Mouse (Mus musculus) forebrain, embryonic 15.5 days (tissue): ENCODE measurements around the gene Safb2. TPM values are rescaled to one million over a fixed set of nuclear protein-coding genes. Genes with fewer than 3 reads are reported as not detected.

Experiments used
- ATAC-seq: fragments of 200-750 bp; cut with Nextera tagmentation; replicated peaks from 2 replicates; pipeline ENCODE4 v1.8.0; 2017; ENCODE audit warnings: mild to moderate bottlenecking, moderate TSS enrichment, moderate library complexity
- H3K27ac ChIP-seq: fragments of 300-500 bp; sonication (generic); replicated peaks from 2 replicates; pipeline ENCODE4 v1.5.1; 2015; ENCODE audit warnings: mild to moderate bottlenecking, inconsistent platforms
- H3K27me3 ChIP-seq: fragments of 300-500 bp; sonication (generic); 2 replicates; pipeline ENCODE4 v1.6.1; 2015; ENCODE audit warnings: inconsistent platforms
- H3K36me3 ChIP-seq: fragments of 300-500 bp; sonication (generic); 2 replicates; pipeline ENCODE4 v1.6.1; 2015; ENCODE audit warnings: mild to moderate bottlenecking, inconsistent platforms
- H3K4me1 ChIP-seq: fragments of 300-500 bp; sonication (generic); 2 replicates; pipeline ENCODE4 v1.6.1; 2015; ENCODE audit warnings: inconsistent platforms
- H3K4me2 ChIP-seq: fragments of 300-500 bp; sonication (generic); replicated peaks from 2 replicates; pipeline ENCODE4 v1.6.1; 2015; ENCODE audit warnings: mild to moderate bottlenecking, inconsistent platforms
- H3K4me3 ChIP-seq: fragments of 300-500 bp; sonication (generic); 2 replicates; pipeline ENCODE4 v1.5.1; 2015; ENCODE audit warnings: mild to moderate bottlenecking, inconsistent platforms
- H3K9ac ChIP-seq: fragments of 300-500 bp; sonication (generic); replicated peaks from 2 replicates; pipeline ENCODE4 v1.6.1; 2015; ENCODE audit warnings: mild to moderate bottlenecking, inconsistent platforms
- H3K9me3 ChIP-seq: fragments of 300-500 bp; sonication (generic); 2 replicates; pipeline ENCODE4 v1.6.1; 2016; ENCODE audit warnings: inconsistent platforms
- WGBS: fragments of 180-500 bp; shearing (Covaris S2); methylation state at CpG from one replicate; pipeline ENCODE4 v1.1.7; 2015; ENCODE audit warnings: mixed read lengths; 5-methylcytosine and 5-hydroxymethylcytosine counted together
- polyA plus RNA-seq: library from polyadenylated mRNA; unstranded; fragments of >200 nt; fragmentation: Nextera tagmentation; extraction: Ambion mirVana; gene quantifications from 2 replicates; pipeline ENCODE4 v1.2.1, GENCODE M21; 2015

Safb2 gene
- polyA plus RNA-seq, 1 experiment from 2014 or later: 76.1 TPM

DNA sequence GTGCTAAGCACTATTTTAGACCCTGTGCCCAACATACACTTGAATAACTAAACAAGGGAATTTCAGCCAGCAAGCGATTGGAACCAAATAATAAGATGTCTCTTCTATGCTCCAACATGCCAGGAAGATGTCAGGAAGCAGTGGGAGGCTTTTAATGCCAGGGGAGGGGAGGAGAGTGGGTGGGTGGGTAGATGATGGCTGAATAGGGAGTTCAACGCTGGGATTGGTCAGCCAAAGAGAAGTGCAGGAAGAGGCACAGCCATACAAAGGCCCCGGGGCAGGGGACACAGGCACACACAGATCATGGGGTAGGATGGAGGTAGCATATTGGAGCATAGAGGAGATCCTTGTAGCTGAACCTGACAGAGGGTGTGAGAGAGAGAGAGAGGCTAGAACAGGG lies 47.5 kb downstream of the Safb2 start:
- no peak overlapping the region for H3K4me2 ChIP-seq
- H3K9me3 ChIP-seq: no peaks in the 10 kb centered on the region
- H3K9ac ChIP-seq: no peak overlapping the region
- peak; percentile 61 for ATAC-seq
- H3K4me1 ChIP-seq: peaks cover 32% of the 10 kb centered on the region
- H3K4me3 ChIP-seq: no peak overlapping the region
- H3K27ac ChIP-seq: peak overlapping the region; percentile 90
- no peaks in the 10 kb centered on the region for H3K36me3 ChIP-seq
- 20% methylated on average over 3 of the region's 3 CpGs for WGBS
- H3K27me3 ChIP-seq: no peaks in the 10 kb centered on the region

DNA sequence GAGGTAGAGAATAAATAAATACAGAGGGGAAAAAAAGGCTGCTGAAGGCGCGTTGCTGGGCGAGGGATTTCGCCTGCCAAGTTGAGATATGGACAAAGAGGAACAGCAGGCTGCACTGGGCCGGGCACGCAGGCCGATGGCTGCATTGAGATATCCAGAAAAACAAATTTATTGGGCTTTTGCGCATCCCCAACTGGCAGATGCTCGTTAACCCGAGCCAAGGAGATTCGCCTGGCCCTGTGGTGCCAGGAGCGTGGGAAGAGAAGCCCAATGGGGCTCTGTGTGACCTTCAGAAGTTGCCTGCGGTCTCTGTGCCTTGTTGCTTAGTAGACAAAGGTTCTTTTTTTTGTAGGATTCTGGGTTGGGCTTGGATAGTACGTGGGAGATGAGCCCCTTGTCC lies 48.2 kb downstream of the Safb2 start:
- no peak overlapping the region for H3K4me2 ChIP-seq
- H3K4me1 ChIP-seq: peaks cover 32% of the 10 kb centered on the region
- 17% methylated on average over 14 of the region's 14 CpGs for WGBS
- H3K9me3 ChIP-seq: no peaks in the 10 kb centered on the region
- H3K9ac ChIP-seq: no peak overlapping the region
- peak; percentile 27 for ATAC-seq
- H3K36me3 ChIP-seq: no peaks in the 10 kb centered on the region
- no peaks in the 10 kb centered on the region for H3K27me3 ChIP-seq
- H3K27ac ChIP-seq: peak overlapping the region; percentile 90
- no peak overlapping the region for H3K4me3 ChIP-seq

DNA sequence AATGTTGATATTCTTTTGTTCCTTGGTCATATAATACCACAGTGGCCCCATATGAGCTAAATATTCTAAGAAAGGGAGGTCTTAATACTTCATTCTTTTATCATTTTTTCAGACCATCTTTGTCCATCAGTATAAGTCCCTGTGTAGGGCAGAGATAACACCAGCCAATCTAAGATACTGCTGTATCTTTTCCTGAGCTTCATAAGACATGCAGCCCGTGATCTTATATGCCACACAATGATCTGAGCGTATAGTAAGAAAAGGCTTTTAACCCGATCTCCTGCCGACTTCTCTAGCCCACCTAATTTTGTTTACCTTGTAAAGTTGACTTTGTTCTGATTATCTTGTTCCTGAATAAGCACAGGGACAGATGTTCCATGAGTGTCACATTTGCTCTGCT lies 59.4 kb downstream of the Safb2 start:
- Histone ChIP-seq H3K27me3 (no peaks in the 10 kb centered on the region), H3K36me3 (no peaks in the 10 kb centered on the region), H3K4me2 (no peak overlapping the region), H3K27ac (no peak overlapping the region), H3K4me3 (no peak overlapping the region), H3K9ac (no peak overlapping the region), H3K9me3 (no peaks in the 10 kb centered on the region), H3K4me1 (no peaks in the 10 kb centered on the region)
- 83% methylated on average over 4 of the region's 4 CpGs for WGBS
- ATAC-seq: no peak

GRCm38 (mm10) chr17:56522744-56523143 lies 61.6 kb downstream of the Safb2 start:
- 35% methylated on average over 1 of the region's 1 CpGs for WGBS
- no peaks in the 10 kb centered on the region for H3K9me3 ChIP-seq
- no peak overlapping the region for H3K9ac ChIP-seq

GRCm38 (mm10) chr17:56515690-56516410 lies 68.5 kb downstream of the Safb2 start:
- ATAC-seq: peak; percentile 80
- Histone ChIP-seq H3K9ac (peak overlapping the region; percentile 21; the same call in 1 of the 2 replicates), H3K36me3 (no peaks in the 10 kb centered on the region), H3K4me3 (no peak overlapping the region), H3K9me3 (no peaks in the 10 kb centered on the region), H3K4me1 (peaks cover 31% of the 10 kb centered on the region), H3K27me3 (no peaks in the 10 kb centered on the region), H3K4me2 (peak overlapping the region; percentile 3; the same call in 1 of the 2 replicates), H3K27ac (peak overlapping the region; percentile 92)
- WGBS: 3% methylated on average over 13 of the region's 13 CpGs

More at GRCm38 (mm10) chr17:56522744-56523143, 61.6 kb downstream of the Safb2 start:
- H3K27me3 ChIP-seq: no peaks in the 10 kb centered on the region
- H3K4me1 ChIP-seq: no peaks in the 10 kb centered on the region
- no peaks in the 10 kb centered on the region for H3K36me3 ChIP-seq
- no peak overlapping the region for H3K27ac ChIP-seq
- H3K4me2 ChIP-seq: no peak overlapping the region
- no peak overlapping the region for H3K4me3 ChIP-seq
- no peak for ATAC-seq

- Histone ChIP-seq H3K4me3 (no peak overlapping the region), H3K27me3 (no peaks in the 10 kb centered on the region), H3K9ac (0 out of 2 replicates have a peak overlapping the region, but pooled peaks have one; percentile 21), H3K27ac (peak overlapping the region; percentile 92), H3K4me1 (peaks cover 40% of the 10 kb centered on the region), H3K4me2 (no peak overlapping the region), H3K36me3 (no peaks in the 10 kb centered on the region), H3K9me3 (no peaks in the 10 kb centered on the region)
- WGBS: 38% methylated on average over 12 of the region's 12 CpGs
- ATAC-seq: no peak
These were observed 69.5 kb downstream of the Safb2 start for GRCm38 (mm10) chr17:56514916-56515315.

DNA sequence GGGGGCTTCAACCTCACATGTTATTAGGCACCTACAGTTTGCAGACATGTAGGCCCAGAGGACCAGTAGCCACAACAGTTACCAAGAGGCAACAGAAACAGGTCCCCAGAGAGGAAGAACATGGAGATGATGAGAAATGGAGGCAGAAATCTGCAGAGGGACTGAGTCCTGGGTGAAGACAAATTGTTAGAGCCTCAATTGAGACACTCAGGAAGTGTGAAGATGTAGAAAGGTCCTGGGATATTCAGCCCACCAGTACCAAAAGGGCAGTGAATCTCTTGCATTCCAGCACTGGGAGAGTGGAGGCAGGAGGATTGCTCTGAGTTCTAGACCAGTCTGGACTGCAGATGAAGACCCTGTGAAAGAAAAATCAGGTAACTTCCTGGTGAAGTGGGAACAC lies 70.1 kb downstream of the Safb2 start:
- H3K9ac ChIP-seq: no peak overlapping the region
- H3K27me3 ChIP-seq: no peaks in the 10 kb centered on the region
- H3K36me3 ChIP-seq: no peaks in the 10 kb centered on the region
- ATAC-seq: no peak
- no peaks in the 10 kb centered on the region for H3K9me3 ChIP-seq
- peaks cover 46% of the 10 kb centered on the region for H3K4me1 ChIP-seq
- H3K4me3 ChIP-seq: no peak overlapping the region
- peak overlapping the region; percentile 92; the same call in 1 of the 2 replicates for H3K27ac ChIP-seq
- H3K4me2 ChIP-seq: no peak overlapping the region

DNA sequence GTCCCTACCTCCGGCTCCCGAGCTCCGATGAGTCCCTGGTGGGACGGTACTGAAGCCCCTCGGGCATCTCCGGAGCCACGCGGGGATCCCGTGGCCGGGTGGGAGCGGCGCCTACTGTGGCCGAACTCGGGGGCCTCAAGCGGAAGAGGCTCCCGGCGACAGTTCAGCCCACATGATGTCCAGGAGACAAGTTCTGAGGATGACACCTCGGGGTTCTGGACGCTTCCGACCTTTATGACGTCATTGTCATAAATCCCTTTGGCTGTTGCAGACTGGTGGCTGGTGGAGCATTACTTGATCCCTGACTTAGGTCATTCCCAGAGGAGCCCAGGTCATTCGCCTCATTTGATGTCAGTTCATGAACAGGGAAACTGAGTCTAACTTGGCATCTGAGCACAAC lies 72.1 kb downstream of the Safb2 start, which contains the start of gene Znrf4:
Gene Znrf4 (minus strand): TSS at position 122 of the 400 bp plus-strand sequence.
- no peaks in the 10 kb centered on the region for H3K27me3 ChIP-seq
- peak within 1 kb of the TSS; percentile 46 for H3K4me2 ChIP-seq
- peak within 1 kb of the TSS; percentile 96 for H3K27ac ChIP-seq
- WGBS: 69% methylated on average over 22 of the region's 22 CpGs
- H3K36me3 ChIP-seq: no peaks in the 10 kb centered on the region
- peak within 1 kb of the TSS; percentile 28 for H3K4me3 ChIP-seq
- no peaks in the 10 kb centered on the region for H3K9me3 ChIP-seq
- no peak for ATAC-seq
- H3K9ac ChIP-seq: peak within 1 kb of the TSS; percentile 27
- H3K4me1 ChIP-seq: peaks cover 64% of the 10 kb centered on the region

DNA sequence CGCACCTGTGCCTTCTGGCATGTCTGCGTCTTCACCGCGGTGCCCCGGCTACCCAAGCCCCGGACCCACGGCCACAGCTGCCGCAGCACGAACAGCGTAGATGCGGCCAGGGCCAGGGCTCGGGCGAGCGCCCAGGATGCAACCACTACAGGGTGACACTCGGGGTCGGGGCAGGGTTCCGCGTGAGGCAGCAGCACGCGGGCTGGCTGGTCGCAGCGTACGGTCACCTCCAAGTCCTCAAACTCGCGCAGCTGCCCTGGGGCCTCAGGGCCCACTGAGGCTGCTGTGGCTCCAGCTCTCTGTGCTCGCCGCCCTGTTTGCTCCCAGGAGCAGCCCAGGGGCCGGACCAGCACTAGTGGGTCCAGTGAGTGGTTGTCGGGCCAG lies 72.7 kb downstream of the Safb2 start:
- H3K4me3 ChIP-seq: peak overlapping the region; percentile 28
- H3K27ac ChIP-seq: peak overlapping the region; percentile 96
- H3K36me3 ChIP-seq: no peaks in the 10 kb centered on the region
- no peaks in the 10 kb centered on the region for H3K27me3 ChIP-seq
- H3K9me3 ChIP-seq: no peaks in the 10 kb centered on the region
- WGBS: 28% methylated on average over 29 of the region's 29 CpGs
- H3K9ac ChIP-seq: peak overlapping the region; percentile 27; the same call in 1 of the 2 replicates
- no peak for ATAC-seq
- peak overlapping the region; percentile 46 for H3K4me2 ChIP-seq
- peaks cover 70% of the 10 kb centered on the region for H3K4me1 ChIP-seq

DNA sequence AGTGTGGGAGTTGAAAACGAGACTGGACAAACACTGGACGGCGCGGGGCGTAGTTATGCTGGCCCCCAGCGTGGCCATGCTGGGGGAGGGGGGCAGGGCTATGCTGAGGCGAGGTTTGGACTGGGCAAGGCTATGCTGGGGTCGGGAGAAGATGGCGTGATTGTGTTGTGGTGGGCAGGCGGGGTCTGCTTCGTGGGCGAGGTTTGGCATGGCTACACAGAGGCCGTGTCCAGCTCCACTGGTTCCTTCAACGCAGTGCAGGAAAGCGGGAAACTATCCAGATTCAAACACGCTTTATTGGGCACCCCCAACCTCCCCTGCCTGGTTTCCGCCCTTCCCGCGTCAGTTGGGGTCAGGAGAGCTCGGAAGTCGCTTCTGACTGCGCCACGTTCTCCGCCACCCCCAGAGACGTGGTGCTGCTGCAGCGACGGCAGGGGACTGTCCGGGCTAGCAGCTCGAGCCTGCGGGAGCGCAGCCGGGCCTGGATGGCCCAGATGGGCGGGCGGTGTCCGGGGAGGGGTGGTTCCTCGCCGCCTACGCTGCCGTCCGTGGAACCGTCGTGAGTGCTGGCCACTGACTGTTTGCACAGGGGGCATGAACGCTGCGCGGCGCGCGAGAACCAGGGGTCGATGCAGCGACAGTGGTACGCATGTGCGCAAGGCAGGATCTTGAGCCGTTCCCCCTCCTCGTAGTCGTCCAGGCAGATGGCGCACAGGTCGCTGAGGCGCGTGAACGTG lies 73.2 kb downstream of the Safb2 start:
- whole genome bisulfite sequencing: 10% methylated on average over 60 of the region's 60 CpGs
- no peak for ATAC-seq
- no peaks in the 10 kb centered on the region for H3K27me3 ChIP-seq
- H3K36me3 ChIP-seq: no peaks in the 10 kb centered on the region
- peak overlapping the region; percentile 27 for H3K9ac ChIP-seq
- H3K4me1 ChIP-seq: peaks cover 70% of the 10 kb centered on the region
- H3K27ac ChIP-seq: peak overlapping the region; percentile 96
- H3K9me3 ChIP-seq: no peaks in the 10 kb centered on the region
- peak overlapping the region; percentile 28 for H3K4me3 ChIP-seq
- H3K4me2 ChIP-seq: peak overlapping the region; percentile 46
